Mouse (Mus musculus) urinary bladder, postnatal 36 days (tissue): Measurements from ENCODE around the gene Wasf3.
"Not testable (repeated sequence)": the region's sequence is repeated elsewhere in the genome, so short reads cannot be mapped to it uniquely, and the experiment has no call there.

Source experiments
- DNase-seq, 2 experiments: peaks; one replicate each; pipeline ENCODE4 v3.0.0; 2022; ENCODE audit warnings: low spot score in 2 of 2, mixed read lengths in 1 of 2

The Wasf3 gene

DNA sequence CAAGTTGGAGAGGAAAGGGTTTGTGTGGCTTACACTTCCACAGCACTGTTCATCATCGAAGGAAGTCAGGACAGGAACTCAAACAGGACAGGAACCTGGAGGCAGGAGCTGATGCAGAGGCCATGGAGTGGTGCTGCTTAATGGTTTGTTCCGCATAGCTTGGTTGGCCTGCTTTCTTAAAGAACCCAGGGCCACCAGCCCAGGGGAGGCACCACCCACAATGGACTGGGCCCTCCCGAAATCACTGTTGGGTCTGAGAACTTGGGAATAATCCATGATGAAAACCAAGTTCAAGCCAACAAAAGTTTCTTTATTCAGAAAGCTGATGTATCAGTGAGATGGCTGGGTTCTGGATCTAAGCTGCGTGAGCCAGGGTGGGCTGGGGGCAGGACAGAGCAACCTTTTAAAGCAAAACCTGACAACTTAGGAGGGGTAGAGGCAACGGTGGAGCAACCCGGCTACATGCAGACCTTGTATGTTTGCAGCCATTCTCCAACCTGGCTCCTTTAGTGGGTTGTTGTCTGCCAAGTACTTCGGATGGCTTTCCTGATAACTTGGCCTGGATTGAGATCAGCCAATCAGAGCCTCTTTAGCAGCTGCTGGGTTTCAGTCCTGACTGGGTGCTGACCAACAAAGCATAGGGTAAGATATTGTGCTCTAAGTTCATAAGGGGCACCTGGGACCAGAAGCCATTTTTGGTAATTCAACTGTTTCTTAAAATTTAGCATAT lies 13.8 kb downstream of the Wasf3 start:
- DNase-seq, result no peak

DNA sequence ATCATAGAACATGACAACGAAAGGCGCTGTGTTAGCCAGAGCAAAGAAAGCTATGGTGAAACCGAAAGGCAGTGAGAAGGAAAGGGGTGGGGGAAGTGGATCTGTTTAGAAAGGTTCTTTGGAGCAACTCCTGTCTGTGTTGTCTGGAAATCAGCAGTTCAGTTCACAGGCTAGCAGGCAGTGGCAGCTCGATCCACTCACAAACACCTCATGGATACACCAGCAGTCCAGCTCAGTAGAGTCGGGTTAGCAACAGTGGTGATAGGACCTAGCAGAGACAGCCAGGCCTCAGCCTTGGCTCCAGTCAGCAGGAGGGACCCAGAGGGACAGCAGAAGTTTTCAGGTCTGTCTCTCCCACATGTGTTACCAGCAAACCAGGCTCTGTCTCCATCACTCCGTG lies 16.2 kb downstream of the Wasf3 start:
- not testable (repeated sequence) for DNase-seq

DNA sequence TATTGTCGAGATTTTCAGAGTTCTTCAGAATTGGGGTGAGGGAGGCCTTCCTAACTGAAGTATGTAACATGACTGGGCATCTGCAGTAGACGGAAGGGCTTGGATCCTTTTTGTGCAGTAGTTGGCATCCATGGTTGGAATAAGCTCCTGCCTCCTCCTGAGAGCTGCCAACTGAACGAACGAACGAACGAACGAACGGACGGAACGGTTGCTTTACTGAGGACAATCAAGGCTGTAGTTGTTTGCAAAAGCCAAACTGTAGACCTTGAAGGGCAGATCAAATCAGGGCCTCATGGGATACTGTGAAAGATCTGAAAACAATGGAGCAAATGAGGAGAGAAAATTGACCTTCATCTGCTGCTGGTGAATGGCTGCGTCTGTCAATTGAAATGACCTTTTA lies 17.5 kb downstream of the Wasf3 start:
- DNase-seq, result no peak

DNA sequence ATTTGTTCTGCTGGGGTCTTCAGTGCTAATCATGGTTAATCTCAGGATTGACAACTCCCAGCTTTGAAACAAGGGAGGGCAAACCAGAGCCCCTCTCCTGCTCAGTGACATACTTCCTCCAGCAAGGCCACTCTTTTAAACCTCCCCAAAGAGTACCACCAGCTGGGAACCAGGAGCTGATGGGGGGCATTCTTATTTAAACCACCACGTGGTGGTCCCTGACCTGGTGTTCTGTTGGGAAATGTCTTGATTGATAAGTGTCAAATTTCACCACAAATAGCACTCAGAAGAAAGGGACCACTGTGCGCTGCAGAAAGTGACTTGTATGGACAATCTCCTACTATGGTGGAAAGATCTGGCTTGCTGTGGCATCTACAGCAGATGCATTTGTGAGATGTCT lies 19.1 kb downstream of the Wasf3 start:
- no peak for DNase-seq

DNA sequence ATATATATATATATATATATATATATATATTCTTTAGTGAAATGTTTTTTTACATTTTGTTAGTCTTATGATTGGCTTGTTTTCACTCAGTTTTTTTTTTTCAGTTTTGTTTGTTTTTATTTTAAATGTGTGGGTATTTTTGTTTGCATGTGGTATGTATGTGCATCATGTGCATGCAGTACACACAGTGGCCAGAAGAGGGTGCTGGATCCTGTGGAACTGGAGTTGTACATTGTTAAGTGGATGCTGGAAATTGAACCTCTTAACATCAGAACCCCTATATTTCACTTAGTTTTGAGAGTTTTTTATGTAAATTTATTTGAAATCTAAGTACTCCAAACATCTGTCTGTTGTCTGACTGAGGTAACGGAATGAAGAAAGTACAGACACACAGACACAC lies 21.3 kb downstream of the Wasf3 start:
- DNase-seq, result no peak

DNA sequence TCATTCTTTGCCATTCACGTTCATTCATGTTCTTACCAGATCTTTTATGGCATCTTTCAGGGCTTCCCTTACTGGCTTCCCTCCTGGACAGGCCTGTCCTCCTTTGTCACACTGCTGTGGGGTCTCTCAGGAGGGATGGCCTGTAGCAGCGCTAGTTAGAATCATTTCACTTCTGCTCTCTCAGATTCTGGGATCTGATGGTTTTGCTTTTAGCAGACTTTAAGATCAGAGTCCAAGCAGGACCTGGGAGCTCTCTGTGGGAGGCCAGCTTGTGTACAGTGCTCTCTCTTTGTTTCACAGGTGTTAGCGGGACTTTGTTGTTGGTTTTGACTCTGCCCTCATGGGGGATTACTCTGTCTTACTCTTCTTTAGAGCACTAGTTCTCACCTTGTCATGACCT lies 23.0 kb downstream of the Wasf3 start:
- DNase-seq, result no peak

DNA sequence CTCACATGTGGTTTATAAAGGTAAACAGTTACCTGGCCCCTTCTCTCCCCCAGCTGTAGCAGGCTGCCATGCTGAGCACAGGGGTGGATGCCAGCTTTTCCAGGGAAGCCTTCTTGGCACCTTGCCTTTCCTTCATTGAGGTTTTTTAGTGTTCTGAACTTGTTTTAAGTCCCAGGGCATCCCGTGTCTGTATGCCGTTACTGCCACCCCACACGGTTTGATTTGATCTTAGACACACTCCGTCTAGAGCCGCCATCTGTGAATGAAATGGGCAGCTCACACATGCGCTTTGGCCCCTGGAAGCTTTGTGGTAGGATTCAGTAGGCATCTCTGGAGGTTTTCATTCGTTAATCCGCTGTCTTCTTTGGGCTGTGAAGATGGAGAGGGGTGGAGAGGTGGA lies 23.8 kb downstream of the Wasf3 start:
- no peak for DNase-seq

DNA sequence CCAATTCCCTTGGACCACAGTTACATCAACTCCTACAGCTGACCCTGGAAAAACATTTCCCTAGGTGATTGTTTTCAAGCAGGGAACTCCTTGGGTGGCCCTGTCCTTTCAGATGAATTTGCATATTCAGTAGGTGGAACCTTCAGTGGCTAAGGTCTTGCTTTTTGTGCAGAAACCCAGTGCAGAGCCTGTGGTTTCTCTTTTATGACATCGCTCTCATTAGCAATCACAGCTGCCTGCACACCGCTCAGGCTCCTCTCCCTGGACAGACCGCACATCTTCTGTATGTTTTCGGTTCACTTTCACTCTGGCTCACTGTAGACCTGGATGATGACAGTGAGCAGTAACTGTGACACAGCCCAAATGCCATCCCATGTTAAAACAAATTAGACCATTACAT lies 26.0 kb downstream of the Wasf3 start:
- DNase-seq, result no peak

DNA sequence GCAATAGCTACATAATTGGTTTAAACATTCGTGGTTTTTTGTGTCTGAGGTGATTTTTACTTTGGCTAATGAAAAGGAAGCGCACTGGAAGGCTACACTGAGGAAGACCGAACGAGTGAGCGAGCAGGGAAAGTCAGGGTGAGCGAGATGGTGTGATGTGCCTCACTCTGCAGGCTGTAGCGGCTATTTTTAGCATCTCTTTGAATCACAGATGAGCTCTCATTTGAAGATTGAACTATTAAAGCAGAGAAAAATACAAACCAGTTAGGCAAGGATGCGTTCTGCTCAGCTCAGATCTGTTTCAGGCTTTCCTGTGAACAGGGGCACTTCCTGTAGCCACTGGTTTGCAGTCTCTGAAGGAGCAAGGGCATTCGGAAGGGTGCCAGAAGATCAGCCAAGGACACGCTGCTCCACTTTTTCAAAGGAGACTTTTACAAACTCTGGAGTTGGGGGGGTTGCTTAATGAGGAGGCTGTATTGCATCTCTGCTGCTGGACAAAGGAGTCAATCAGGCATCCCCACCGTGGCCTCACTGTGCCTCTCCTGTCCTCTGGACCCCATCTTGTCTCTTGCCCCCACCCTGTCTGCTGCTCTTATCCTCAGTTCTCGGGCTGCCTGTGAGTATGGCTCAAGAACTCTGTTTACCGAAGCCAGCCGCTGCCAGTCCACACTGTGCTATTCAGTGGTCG lies 28.1 kb downstream of the Wasf3 start:
- no peak for DNase-seq

DNA sequence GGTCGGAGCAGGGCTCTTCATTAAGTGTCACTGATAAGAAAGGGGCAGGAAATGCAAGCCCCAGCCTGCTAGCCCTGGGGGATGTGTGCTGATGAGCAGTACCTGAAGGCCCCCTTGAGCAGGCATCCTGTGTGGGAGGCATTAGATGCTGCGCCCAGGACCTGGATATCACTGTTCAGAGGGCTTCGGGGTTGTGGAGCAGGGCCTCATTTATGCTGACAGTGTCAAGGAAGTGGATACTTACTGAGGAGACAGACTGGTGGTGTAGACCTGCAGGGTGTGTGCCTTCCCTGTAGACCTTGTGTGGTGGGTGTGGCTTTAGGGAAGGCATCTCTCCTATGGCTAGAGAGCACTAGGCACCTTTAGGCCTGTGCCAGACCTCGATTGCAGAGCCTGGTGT lies 29.8 kb downstream of the Wasf3 start:
- no peak for DNase-seq

DNA sequence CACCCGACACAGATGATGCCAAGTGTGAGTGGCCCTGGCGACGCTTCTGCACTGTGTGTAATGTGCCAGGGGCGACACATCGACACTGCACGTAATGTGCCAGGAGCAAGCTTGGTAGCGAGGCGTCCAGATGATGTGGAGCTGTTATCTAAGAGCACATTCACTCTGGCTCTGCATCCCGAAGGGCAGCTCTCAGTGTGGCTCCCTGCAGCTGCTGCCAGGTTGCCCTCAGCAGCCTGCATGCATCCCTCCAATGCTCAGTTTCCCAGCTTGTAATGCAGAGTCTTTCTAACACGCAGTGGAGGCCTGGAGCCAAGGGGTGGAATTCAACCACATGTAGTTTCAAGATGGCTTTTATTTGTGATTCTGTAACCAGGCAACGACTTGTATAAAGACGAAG lies 30.4 kb downstream of the Wasf3 start:
- no peak for DNase-seq

DNA sequence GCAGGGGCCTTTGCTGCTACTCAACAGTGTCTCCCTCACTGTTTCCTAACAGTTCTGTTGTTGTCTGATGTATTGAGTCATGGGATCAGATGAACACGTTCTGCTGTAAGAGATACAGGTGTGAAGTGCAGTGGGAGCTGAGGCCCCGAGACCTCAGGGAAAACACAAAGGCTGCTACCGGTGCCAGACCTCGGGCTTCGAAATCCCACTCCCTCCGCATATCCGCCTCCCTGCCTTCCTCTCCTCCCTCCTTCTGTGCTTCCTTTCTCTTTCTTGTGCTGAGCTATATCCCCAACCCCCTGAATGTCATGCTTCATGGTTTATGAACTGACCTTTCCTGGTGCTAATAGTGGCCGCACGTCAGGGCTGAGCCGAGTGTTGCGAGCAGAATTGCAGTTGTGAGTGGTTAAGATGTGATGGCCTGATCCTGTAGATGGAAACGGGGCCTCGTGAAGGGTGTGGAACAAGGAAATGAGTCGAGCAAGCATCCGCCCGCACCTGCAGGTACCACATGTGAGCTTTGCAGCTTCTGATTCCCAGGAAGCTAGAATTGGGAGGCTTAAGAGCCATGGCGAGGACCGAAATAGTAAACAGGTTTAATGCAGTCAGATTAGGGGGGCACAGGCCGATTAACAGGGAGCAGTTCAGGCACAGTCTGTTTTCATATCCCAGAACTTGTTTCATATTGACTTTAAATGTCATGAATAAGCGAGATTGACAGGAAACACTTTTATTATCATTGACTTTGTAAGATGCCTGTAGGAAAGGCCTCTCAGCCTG lies 31.7 kb downstream of the Wasf3 start:
- DNase-seq, result no peak

DNA sequence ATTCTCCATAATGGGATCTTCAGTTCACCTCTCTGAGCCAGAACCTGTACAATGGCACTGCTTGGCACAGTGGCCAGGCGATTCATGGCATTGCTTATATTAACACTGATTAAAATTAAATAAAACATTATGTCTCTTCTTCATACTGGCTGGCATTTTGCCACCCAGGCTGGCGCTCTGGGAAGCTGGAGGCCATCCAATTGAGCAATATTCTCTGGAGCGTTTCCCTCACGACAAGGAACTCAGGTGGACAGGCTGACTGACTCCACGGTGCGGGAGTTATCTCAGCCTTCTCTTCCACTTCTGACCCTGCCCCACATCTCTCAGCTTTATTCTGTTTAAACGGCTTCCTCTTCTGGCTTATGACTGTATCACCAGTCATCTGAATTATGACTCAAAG lies 33.3 kb downstream of the Wasf3 start:
- peak in 1 of 2 experiments; percentile 5 for DNase-seq

DNA sequence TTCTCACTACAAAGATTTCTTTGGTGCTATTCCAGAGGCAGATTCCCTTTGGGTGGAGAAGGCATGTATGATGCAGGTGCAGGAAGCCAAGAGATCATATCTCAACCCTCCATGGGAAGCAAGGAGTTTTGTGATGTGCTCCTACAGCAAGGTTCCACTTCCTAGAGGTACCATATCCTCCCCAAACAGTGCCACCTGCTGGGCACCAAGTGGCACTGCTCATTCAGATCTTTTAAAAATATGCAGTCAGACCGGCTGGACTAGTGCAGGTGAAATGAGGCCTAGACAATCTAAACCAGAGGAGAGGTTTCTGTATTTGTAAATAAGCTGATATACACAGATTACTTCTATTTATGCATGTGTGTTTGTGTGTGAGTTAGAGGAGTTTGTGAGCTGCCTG lies 35.3 kb downstream of the Wasf3 start:
- no peak for DNase-seq

DNA sequence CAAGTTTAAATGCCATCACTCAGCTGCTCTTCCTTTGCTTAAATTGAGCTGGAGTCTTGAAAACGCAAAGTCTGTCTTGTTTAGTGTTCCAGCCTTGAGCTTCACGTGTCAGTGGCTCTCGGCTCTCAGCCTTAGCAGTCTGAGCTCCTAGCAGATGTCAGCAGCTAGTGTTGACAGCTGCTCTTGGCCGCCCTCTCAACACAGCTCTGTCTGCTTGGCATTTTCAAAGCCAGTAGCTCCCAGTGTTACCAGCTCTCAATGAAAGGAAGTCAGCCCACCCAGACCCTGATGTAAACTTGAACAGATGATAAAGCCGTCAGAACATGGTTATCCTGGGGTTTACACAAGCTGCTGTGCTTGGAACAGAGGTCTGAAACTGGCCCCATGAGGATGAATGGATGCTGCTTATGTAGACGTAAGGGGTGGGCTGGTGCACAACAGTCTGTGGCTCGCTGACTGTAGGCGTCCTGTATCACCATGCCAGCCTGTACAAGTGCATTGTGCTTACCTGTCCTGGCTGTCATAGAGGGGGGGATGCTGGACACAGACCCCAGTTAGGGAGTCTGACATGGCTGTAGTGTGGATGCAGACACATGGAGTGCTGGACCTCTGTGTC lies 40.0 kb downstream of the Wasf3 start:
- no peak for DNase-seq

DNA sequence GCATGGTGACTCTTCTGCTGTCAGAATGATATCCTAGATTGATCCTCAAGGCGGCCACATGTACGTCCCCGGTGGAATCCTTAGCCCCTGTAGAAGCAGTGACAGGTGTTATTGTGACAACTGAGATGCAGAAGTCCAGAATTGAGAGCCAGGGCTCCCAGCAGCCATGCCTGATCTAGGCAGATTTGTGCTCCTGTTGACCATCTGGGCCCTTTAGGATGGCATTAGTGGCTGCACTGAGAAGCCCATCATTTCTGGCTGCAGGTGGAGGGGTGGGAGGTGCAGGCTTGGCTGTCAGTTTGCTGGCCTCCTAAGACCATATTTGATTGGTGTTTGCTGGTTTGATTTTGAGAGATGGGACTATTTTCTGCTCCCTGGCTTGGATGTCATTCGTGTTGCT lies 40.9 kb downstream of the Wasf3 start:
- no peak for DNase-seq

DNA sequence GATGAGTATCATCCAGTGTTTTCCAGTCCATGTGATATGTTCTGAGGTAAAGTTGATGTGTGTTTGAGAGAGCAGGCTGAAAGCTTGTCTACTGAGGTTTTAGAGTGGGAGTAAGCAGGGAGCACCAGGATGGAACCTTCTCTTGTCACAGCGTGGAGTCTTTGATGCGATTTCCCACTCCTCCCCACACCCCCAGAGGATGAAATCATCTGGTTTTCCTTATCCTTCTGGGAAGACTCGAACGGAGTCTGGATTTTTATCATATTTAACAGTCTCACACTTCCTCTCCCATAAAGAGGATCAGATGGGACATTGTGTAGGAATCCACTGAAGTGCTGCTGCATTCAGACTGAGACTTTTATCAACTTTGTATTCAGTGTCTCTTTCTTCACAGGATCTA lies 43.3 kb downstream of the Wasf3 start:
- DNase-seq, result no peak

DNA sequence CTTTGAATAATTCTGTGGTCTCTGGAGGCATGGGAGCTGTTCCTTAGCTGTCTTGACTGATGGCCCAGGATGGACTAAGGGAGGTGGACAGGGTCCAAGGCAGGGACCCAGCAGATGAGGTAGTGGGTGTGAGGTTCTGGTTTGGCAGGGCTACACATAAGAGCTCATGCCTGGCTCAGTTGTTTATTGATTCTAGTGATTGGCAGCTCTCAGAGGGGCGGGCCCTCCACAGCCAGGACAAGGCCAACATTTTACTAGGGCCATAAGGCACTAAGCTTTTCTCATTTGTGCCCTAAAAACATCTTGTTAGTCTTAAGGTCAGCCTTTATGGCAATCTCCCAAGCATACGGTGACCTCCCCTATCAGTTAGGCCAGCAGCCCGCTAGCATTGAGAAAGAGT lies 47.0 kb downstream of the Wasf3 start:
- DNase-seq, result peak in 1 of 2 experiments; percentile 5

DNA sequence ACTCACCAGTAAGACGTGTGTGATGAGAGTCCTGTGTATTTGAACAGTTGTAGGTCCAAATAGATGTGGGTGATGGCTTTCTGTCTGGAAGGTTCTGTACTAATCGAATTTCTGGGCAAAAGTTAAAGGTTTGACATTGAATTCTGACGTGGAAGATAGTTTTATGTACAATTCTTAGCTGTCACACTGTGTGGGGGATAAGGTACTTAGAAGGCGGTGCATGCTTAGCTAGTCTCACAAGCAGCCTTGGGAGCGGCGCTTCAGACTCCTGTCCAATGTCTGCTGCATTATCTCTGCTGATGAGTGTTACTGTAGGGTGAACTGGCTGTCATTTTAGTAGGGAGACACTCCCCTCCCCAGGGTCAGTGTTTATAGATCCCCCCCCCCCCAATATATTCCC lies 47.7 kb downstream of the Wasf3 start:
- no peak for DNase-seq

DNA sequence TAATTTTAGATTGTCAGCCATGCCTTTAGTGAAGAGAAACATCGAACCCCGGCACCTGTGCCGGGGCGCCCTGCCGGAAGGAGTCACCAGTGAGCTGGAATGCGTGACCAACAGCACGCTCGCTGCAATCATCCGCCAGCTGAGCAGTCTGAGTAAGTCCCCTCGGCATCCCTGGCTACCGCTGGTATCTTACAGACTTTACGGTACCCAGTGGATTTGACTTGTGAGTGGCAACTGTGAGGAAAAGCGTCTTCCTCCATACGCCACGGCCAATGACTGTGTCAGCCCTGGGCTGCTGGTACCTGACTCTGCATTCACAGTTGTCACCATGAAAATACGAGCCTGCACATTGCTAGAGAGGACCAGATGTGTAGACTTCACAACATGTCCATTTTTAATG lies 50.5 kb downstream of the Wasf3 start:
- no peak for DNase-seq

DNA sequence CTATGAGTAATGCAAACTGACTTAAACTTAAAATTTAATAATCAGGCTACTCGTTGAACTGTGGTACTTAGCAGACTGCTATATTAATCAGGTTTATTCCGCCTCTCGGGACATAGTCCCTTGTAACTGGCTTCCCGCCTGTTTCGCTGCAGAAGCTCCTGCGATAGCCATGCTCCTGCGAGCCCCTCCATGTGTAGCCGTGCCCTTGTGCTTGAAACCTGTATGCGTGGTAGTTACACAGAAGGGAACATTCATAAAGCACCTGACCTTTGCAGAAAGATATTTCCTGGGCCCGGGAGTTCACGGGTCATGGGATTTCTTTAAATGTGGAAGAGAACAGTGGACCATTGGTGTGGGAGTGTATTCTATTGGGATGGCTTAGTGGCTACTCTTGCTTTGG lies 52.0 kb downstream of the Wasf3 start:
- no peak for DNase-seq

DNA sequence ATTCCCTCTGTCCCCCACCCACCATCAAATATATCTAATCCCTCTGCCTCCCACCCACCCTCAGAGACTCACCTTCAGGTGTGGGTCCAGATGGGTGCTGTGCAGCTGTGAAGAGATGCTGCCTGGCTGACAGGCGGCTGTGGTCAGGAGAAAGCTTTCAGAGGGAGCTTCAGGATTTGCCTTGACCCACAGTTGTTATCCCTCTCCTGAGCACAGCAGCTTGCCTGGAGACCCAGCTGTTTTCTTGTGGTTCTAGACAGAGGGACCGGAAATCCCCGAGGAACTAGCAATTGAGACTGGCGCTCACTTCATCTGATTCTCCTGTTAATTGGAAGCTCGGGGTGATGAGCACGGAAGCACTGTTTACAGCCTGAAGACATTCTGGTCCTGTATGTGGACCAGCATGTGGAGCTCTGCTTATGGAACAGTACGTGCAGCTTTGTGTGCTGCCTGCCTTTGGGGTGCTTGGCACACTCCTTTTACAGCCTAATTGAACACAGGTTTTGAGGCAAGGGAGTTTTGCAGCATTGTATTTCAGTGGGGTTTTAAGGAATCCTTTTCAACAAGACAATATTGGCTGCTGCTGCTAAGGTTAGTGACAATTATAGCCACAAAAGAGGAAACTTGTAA lies 54.5 kb downstream of the Wasf3 start:
- DNase-seq, result no peak
